Mouse (Mus musculus) ES-Bruce4 (cell line): Measurements from ENCODE around the gene Ap4b1. TPM values are rescaled to one million over a fixed set of nuclear protein-coding genes. Genes with fewer than 3 reads are reported as not detected.

Experiments
- H3K27ac ChIP-seq: 2 replicates; pipeline ENCODE4 v1.5.1; 2012; ENCODE audit warnings: low read length, inconsistent platforms; ENCODE audit not compliant: insufficient read depth
- H3K27me3 ChIP-seq: 2 replicates; pipeline ENCODE4 v1.6.1; 2012; ENCODE audit warnings: mild to moderate bottlenecking, low read length, inconsistent platforms; ENCODE audit not compliant: control insufficient read depth, poor library complexity, insufficient read depth, severe bottlenecking
- H3K36me3 ChIP-seq: 2 replicates; pipeline ENCODE4 v1.6.1; 2012; ENCODE audit warnings: inconsistent platforms, mild to moderate bottlenecking, low read length, moderate library complexity; ENCODE audit not compliant: control insufficient read depth, poor library complexity, insufficient read depth, severe bottlenecking
- H3K4me1 ChIP-seq: one replicate; pipeline ENCODE4 v1.8.1; 2011; ENCODE audit warnings: low read length; ENCODE audit not compliant: control insufficient read depth, insufficient read depth
- H3K4me3 ChIP-seq: 2 replicates; pipeline ENCODE4 v1.5.1; 2011; ENCODE audit warnings: low read depth, mild to moderate bottlenecking, low read length
- H3K9ac ChIP-seq: 2 replicates; pipeline ENCODE4 v1.6.1; 2012; ENCODE audit warnings: low read depth, mild to moderate bottlenecking, inconsistent platforms; ENCODE audit not compliant: poor library complexity, severe bottlenecking
- H3K9me3 ChIP-seq: replicated peaks from 2 replicates; pipeline ENCODE4 v1.6.1; 2012; ENCODE audit warnings: mild to moderate bottlenecking, low read length, inconsistent platforms; ENCODE audit not compliant: control insufficient read depth, poor library complexity, insufficient read depth, severe bottlenecking
- CTCF ChIP-seq: IDR thresholded peaks from one replicate; pipeline ENCODE4 v1.8.1; 2011; ENCODE audit warnings: low read depth, low read length
- EP300 ChIP-seq: IDR thresholded peaks from 2 replicates; pipeline ENCODE4 v1.6.1; 2011; ENCODE audit warnings: low read depth, low read length; ENCODE audit not compliant: insufficient read depth
- POLR2A ChIP-seq: IDR thresholded peaks from one replicate; pipeline ENCODE4 v1.8.1; 2011; ENCODE audit warnings: low read length; ENCODE audit not compliant: insufficient read depth
- polyA plus RNA-seq: library from polyadenylated mRNA; stranded (reverse); fragments of >200 nt; gene quantifications from 2 replicates; pipeline ENCODE4 v1.2.4, GENCODE M21; 2011; ENCODE audit warnings: low read depth; ENCODE audit not compliant: missing spikeins, insufficient read depth, insufficient read length

Ap4b1 gene
- polyA plus RNA-seq, 1 experiment, result 14.6 TPM

- H3K27ac ChIP-seq, result no peak overlapping the region
- no peaks in the 10 kb centered on the region for H3K27me3 ChIP-seq
- TF ChIP-seq CTCF, result no peak
- no peak for TF ChIP-seq EP300
- no peak for TF ChIP-seq POLR2A
- H3K4me1 ChIP-seq, result no peaks in the 10 kb centered on the region
- H3K4me3 ChIP-seq, result no peak overlapping the region
- H3K9ac ChIP-seq, result no peak overlapping the region
- no peaks in the 10 kb centered on the region for H3K36me3 ChIP-seq
- H3K9me3 ChIP-seq, result no peaks in the 10 kb centered on the region
Observed at GRCm38 (mm10) chr3:103857036-103857805, 47.9 kb downstream of the Ap4b1 start.

- no peak overlapping the region for H3K9ac ChIP-seq
- H3K4me3 ChIP-seq, result no peak overlapping the region
- no peaks in the 10 kb centered on the region for H3K9me3 ChIP-seq
- H3K36me3 ChIP-seq, result no peaks in the 10 kb centered on the region
- TF ChIP-seq EP300 (no peak), POLR2A (no peak), CTCF (no peak)
- H3K27me3 ChIP-seq, result no peaks in the 10 kb centered on the region
- no peaks in the 10 kb centered on the region for H3K4me1 ChIP-seq
- no peak overlapping the region for H3K27ac ChIP-seq
Observed at GRCm38 (mm10) chr3:103857977-103858563, 48.8 kb downstream of the Ap4b1 start.

- Histone ChIP-seq H3K4me3 (no peak within 1 kb of the TSS), H3K27me3 (no peaks in the 10 kb centered on the region)
- no peak for TF ChIP-seq POLR2A
Observed at GRCm38 (mm10) chr3:103858881-103859801, 49.8 kb downstream of the Ap4b1 start, which contains the start of gene Ptpn22. TSS of gene Ptpn22 (plus strand) at chr3:103859795.

GRCm38 (mm10) chr3:103859851-103860391 lies 50.6 kb downstream of the Ap4b1 start:
- H3K27ac ChIP-seq, result no peak overlapping the region
- no peak overlapping the region for H3K4me3 ChIP-seq
- H3K4me1 ChIP-seq, result no peaks in the 10 kb centered on the region
- no peaks in the 10 kb centered on the region for H3K27me3 ChIP-seq
- no peak overlapping the region for H3K9ac ChIP-seq
- no peaks in the 10 kb centered on the region for H3K9me3 ChIP-seq
- no peak for TF ChIP-seq CTCF
- TF ChIP-seq POLR2A, result no peak
- no peak for TF ChIP-seq EP300
- H3K36me3 ChIP-seq, result no peaks in the 10 kb centered on the region

More at GRCm38 (mm10) chr3:103858881-103859801, 49.8 kb downstream of the Ap4b1 start, which contains the start of gene Ptpn22:
- Histone ChIP-seq H3K9ac (no peak within 1 kb of the TSS), H3K4me1 (no peaks in the 10 kb centered on the region), H3K9me3 (no peaks in the 10 kb centered on the region), H3K36me3 (no peaks in the 10 kb centered on the region), H3K27ac (no peak within 1 kb of the TSS)

GRCm38 (mm10) chr3:103862721-103863220 lies 53.5 kb downstream of the Ap4b1 start:
- H3K9ac ChIP-seq, result no peak overlapping the region
- H3K9me3 ChIP-seq, result no peaks in the 10 kb centered on the region
- no peak overlapping the region for H3K4me3 ChIP-seq
- H3K4me1 ChIP-seq, result no peaks in the 10 kb centered on the region
- no peaks in the 10 kb centered on the region for H3K27me3 ChIP-seq
- H3K27ac ChIP-seq, result no peak overlapping the region
- H3K36me3 ChIP-seq, result no peaks in the 10 kb centered on the region
- no peak for TF ChIP-seq CTCF
- TF ChIP-seq EP300, result no peak
- no peak for TF ChIP-seq POLR2A
